ENCODE assay signal across 10 mouse cellular contexts in genomic region chr2:131770852-131771251, GRCm38 (mm10).
DNase-seq lines count a peak whose midpoint lies in the region; ATAC-seq and TF ChIP-seq lines count a peak whose summit lies in the region.
"Had no signal": no experiment of that assay in that cellular context is flagged by ENCODE, and none has a peak within 500 bp of the region (broad histone marks: within the 10 kb centered on the region; RNA-seq: fewer than 3 reads in every experiment).

No protein-coding gene starts in this region.

- ATAC-seq in lung, embryonic 14.5 days (ENCODE audit: insufficient read depth) = no peak

- H3K27ac ChIP-seq in lung, embryonic 14.5 days (ENCODE audit: low read depth) = no peak overlapping the region
- H3K27ac ChIP-seq in limb, embryonic 10.5 days = no peak overlapping the region
- H3K27ac ChIP-seq: heart, embryonic 13.5 days; neural tube, embryonic 13.5 days had no signal

- no peaks in the 10 kb centered on the region for H3K27me3 ChIP-seq in lung, embryonic 14.5 days (ENCODE audit: insufficient read depth, low read length)
- H3K27me3 ChIP-seq in limb, embryonic 10.5 days (ENCODE audit: low read depth, poor library complexity, severe bottlenecking) = no peaks in the 10 kb centered on the region
- no peaks in the 10 kb centered on the region for H3K27me3 ChIP-seq in splenic B cell, adult 2 months (ENCODE audit: control insufficient read depth, insufficient read depth, low read length, poor library complexity, severe bottlenecking)
- H3K27me3 ChIP-seq: heart, embryonic 13.5 days; neural tube, embryonic 13.5 days had no signal

- H3K4me2 ChIP-seq in lung, embryonic 14.5 days = no peak overlapping the region
- H3K4me2 ChIP-seq: heart, embryonic 13.5 days; neural tube, embryonic 13.5 days had no signal

- TF ChIP-seq CTCF in lung, embryonic 14.5 days (IDR thresholded peaks at IDR 0.05; ENCODE audit: low read depth) = peak; percentile 72
- no peak for TF ChIP-seq CTCF in lung, adult 2 months (IDR thresholded peaks at IDR 0.05; ENCODE audit: insufficient read depth, low read length)

- WGBS in lung, embryonic 14.5 days = 55% methylated on average over 5 of the region's 5 CpGs
- WGBS in lung, adult 2 months = 58% methylated on average over 5 of the region's 5 CpGs
- 58% methylated on average over 5 of the region's 5 CpGs for WGBS in limb, embryonic 10.5 days

- H3K9me3 ChIP-seq in lung, embryonic 14.5 days (ENCODE audit: low read depth, low read length) = no peaks in the 10 kb centered on the region
- H3K9me3 ChIP-seq in limb, embryonic 10.5 days (replicated peaks) = no peaks in the 10 kb centered on the region
- H3K9me3 ChIP-seq: heart, embryonic 13.5 days; neural tube, embryonic 13.5 days had no signal

- no peak overlapping the region for H3K9ac ChIP-seq in lung, embryonic 14.5 days
- H3K9ac ChIP-seq: heart, embryonic 13.5 days; neural tube, embryonic 13.5 days had no signal

- H3K4me1 ChIP-seq in lung, embryonic 14.5 days (ENCODE audit: insufficient read depth) = no peaks in the 10 kb centered on the region
- no peaks in the 10 kb centered on the region for H3K4me1 ChIP-seq in lung, adult 2 months (ENCODE audit: control insufficient read depth, insufficient read depth, low read length)
- peaks cover 5% of the 10 kb centered on the region; the same call in 1 of the 2 replicates for H3K4me1 ChIP-seq in limb, embryonic 10.5 days
- H3K4me1 ChIP-seq: heart, embryonic 13.5 days; neural tube, embryonic 13.5 days had no signal

- no peak overlapping the region for H3K4me3 ChIP-seq in lung, embryonic 14.5 days (ENCODE audit: low read depth, low read length)
- no peak overlapping the region for H3K4me3 ChIP-seq in lung, adult 2 months (replicated peaks; ENCODE audit: extremely low read depth, low read depth, low read length)
- H3K4me3 ChIP-seq in limb, embryonic 10.5 days = no peak overlapping the region
- H3K4me3 ChIP-seq: heart, embryonic 13.5 days; neural tube, embryonic 13.5 days had no signal

- no peak for TF ChIP-seq POLR2A in lung, adult 2 months (IDR thresholded peaks at IDR 0.05; ENCODE audit: borderline replicate concordance, extremely low read depth, low read depth, low read length)

- H3K36me3 ChIP-seq in lung, embryonic 14.5 days (ENCODE audit: insufficient read depth) = no peaks in the 10 kb centered on the region
- no peaks in the 10 kb centered on the region for H3K36me3 ChIP-seq in limb, embryonic 10.5 days
- H3K36me3 ChIP-seq in splenic B cell, adult 2 months (ENCODE audit: control insufficient read depth, insufficient read depth, low read length, poor library complexity, severe bottlenecking) = no peaks in the 10 kb centered on the region
- H3K36me3 ChIP-seq: heart, embryonic 13.5 days; neural tube, embryonic 13.5 days had no signal

- DNase-seq in lung, embryonic 14.5 days = peak; percentile 81
- DNase-seq in lung, adult 2 months = no peak
- peak; percentile 87 for DNase-seq in adipocyte (ENCODE audit: low spot score)
- DNase-seq in cerebellum, postnatal 25 days = peak; percentile 20 to 52
- peak; percentile 53 for DNase-seq in kidney, adult 9 months
- peak; percentile 48 for DNase-seq in limb, embryonic 10.5 days (ENCODE audit: low spot score)
- peak; percentile 3 for DNase-seq in splenic B cell, adult 2 months (ENCODE audit: low read depth, low spot score)
- no peak for DNase-seq in thymus, postnatal 0 days (ENCODE audit: low spot score)

Comparison
In these comparisons a context has a peak if more than half of its experiments do, and no peak if none do; other contexts are left out.
1. DNase-seq: peak in lung, embryonic 14.5 days (single experiment), adipocyte (single experiment), cerebellum, postnatal 25 days (2 of 2), kidney, adult 9 months (single experiment), limb, embryonic 10.5 days (single experiment) and splenic B cell, adult 2 months (single experiment); none in lung, adult 2 months (single experiment) and thymus, postnatal 0 days (single experiment).